Mouse (Mus musculus) neural tube, embryonic 11.5 days (tissue): ENCODE results near the gene Rhob. TPM values are rescaled to one million over a fixed set of nuclear protein-coding genes. Genes with fewer than 3 reads are reported as not detected.

ENCODE experiments used
- ATAC-seq: fragments of 200-750 bp; cut with Nextera tagmentation; 2 replicates; pipeline ENCODE4 v1.8.0; 2017; ENCODE audit warnings: moderate number of reproducible peaks, mild to moderate bottlenecking, moderate TSS enrichment, moderate library complexity; ENCODE audit not compliant: insufficient read depth, low FRiP score, low TSS enrichment
- DNase-seq: peaks from one replicate; pipeline ENCODE4 v3.0.0-alpha.2; 2015; ENCODE audit warnings: low spot score
- H3K27ac ChIP-seq: fragments of 300-500 bp; sonication (generic); 2 replicates; pipeline ENCODE4 v1.5.1; 2014; ENCODE audit warnings: low read depth, mild to moderate bottlenecking, low read length
- H3K27me3 ChIP-seq: fragments of 300-500 bp; sonication (generic); 2 replicates; pipeline ENCODE4 v1.6.1; 2014; ENCODE audit warnings: mild to moderate bottlenecking, low read length, mixed read lengths; ENCODE audit not compliant: control insufficient read depth, insufficient read depth
- H3K36me3 ChIP-seq: fragments of 300-500 bp; sonication (generic); 2 replicates; pipeline ENCODE4 v1.6.1; 2014; ENCODE audit warnings: mild to moderate bottlenecking, low read length, moderate library complexity, mixed read lengths; ENCODE audit not compliant: control insufficient read depth, insufficient read depth
- H3K4me1 ChIP-seq: fragments of 300-500 bp; sonication (generic); 2 replicates; pipeline ENCODE4 v1.6.1; 2014; ENCODE audit warnings: low read length, mixed read lengths; ENCODE audit not compliant: control insufficient read depth, insufficient read depth
- H3K4me2 ChIP-seq: fragments of 300-500 bp; sonication (generic); 2 replicates; pipeline ENCODE4 v1.6.1; 2014; ENCODE audit warnings: low read depth, mild to moderate bottlenecking, moderate library complexity
- H3K4me3 ChIP-seq: fragments of 300-500 bp; sonication (generic); 2 replicates; pipeline ENCODE4 v1.5.1; 2014; ENCODE audit warnings: low read depth, low read length
- H3K9ac ChIP-seq: fragments of 300-500 bp; sonication (generic); 2 replicates; pipeline ENCODE4 v1.6.1; 2014; ENCODE audit warnings: mild to moderate bottlenecking, low read length
- H3K9me3 ChIP-seq: fragments of 300-500 bp; sonication (generic); 2 replicates; pipeline ENCODE4 v1.6.1; 2016; ENCODE audit warnings: low read length; ENCODE audit not compliant: control insufficient read depth
- WGBS: fragments of 180-500 bp; shearing (Covaris S2); extraction: QIAGEN DNeasy Blood & Tissue Kit; methylation state at CpG from one replicate; pipeline ENCODE4 v1.1.7; 2014; 5-methylcytosine and 5-hydroxymethylcytosine counted together
- polyA plus RNA-seq: library from polyadenylated mRNA; unstranded; fragments of >200 nt; fragmentation: Nextera tagmentation; extraction: Ambion mirVana; gene quantifications from 2 replicates; pipeline ENCODE4 v1.2.1, GENCODE M21; 2014

Gene Rhob
- polyA plus RNA-seq, 1 experiment from 2014 or later = 93.1 TPM

GRCm38 (mm10) chr12:8535596-8535995 lies 35.8 kb upstream of the Rhob start:
- Histone ChIP-seq H3K27me3 (no peaks in the 10 kb centered on the region), H3K4me1 (no peaks in the 10 kb centered on the region), H3K27ac (no peak overlapping the region), H3K4me2 (no peak overlapping the region), H3K9ac (no peak overlapping the region), H3K36me3 (no peaks in the 10 kb centered on the region), H3K9me3 (no peaks in the 10 kb centered on the region), H3K4me3 (no peak overlapping the region)
- DNase-seq (no peak), ATAC-seq (no peak)
- WGBS = 85% methylated on average over 7 of the region's 7 CpGs

DNA sequence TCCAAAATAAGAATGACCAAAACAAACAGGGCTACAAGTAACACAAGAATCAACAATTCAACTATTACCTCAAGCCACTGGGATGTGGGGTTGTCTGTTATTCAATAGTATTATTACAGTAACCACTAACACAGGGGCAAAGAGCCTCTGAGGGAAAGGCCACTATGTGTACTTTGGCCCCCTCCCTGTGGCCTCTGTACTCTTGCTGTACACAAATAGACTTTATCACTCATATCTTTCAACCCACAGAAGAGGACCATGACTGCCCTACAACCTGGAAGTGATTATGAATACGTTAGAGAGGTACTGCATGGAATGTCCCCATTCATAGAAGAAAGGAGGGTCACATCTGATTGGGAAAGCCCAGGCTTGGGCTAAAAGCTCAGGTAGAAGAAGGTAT lies 35.1 kb upstream of the Rhob start:
- Histone ChIP-seq H3K27me3 (no peaks in the 10 kb centered on the region), H3K4me2 (no peak overlapping the region), H3K4me3 (no peak overlapping the region), H3K9ac (no peak overlapping the region), H3K4me1 (no peaks in the 10 kb centered on the region), H3K9me3 (no peaks in the 10 kb centered on the region), H3K27ac (no peak overlapping the region), H3K36me3 (no peaks in the 10 kb centered on the region)
- 90% methylated on average over 1 of the region's 1 CpGs for WGBS
- no peak for DNase-seq
- ATAC-seq = no peak

DNA sequence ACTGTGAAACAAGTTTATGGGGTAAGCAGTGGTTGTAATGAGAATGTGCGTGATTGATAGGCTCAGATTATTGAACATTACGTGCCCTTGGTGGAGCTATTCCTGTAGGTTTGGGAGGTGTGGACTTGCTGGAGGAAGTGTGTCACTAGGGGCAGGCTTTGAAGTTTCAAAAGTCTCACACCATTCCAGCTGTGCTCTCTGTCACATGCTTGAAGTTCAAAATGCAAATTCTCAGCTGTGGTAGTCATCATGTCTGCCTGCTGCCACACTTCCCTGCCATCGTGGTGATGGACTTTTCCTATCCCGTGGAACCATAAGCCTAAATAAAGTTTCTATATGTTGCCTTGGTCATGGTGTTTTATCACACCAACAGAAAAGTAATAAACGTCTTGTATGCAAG lies 28.0 kb upstream of the Rhob start:
- Histone ChIP-seq H3K9me3 (no peaks in the 10 kb centered on the region), H3K4me2 (no peak overlapping the region), H3K36me3 (no peaks in the 10 kb centered on the region), H3K4me3 (no peak overlapping the region), H3K27ac (no peak overlapping the region), H3K4me1 (no peaks in the 10 kb centered on the region), H3K9ac (no peak overlapping the region), H3K27me3 (no peaks in the 10 kb centered on the region)
- ATAC-seq = no peak
- WGBS = 70% methylated on average over 5 of the region's 5 CpGs
- no peak for DNase-seq

DNA sequence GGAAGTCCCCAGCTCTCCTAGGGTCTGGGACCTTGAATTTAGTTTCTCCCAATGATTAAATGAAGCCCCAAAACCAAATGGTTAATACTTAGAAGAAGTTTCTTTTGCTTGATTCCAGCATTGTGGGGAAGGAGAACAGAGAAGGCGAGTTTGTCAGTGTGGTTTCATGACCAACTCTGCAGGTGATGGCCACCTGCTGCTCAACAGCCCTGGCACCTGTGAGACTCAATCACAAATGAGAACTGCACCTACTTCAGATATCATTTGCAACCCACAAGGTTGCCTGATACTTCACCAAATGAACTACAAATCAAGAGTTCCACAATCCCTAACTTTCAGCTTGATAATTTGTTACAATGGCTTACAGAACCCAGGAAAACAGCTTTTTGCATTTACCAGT lies 27.4 kb upstream of the Rhob start:
- no peaks in the 10 kb centered on the region for H3K4me1 ChIP-seq
- H3K9me3 ChIP-seq = no peaks in the 10 kb centered on the region
- no peak overlapping the region for H3K4me3 ChIP-seq
- H3K36me3 ChIP-seq = no peaks in the 10 kb centered on the region
- 73% methylated on average over 1 of the region's 1 CpGs for WGBS
- no peak overlapping the region for H3K27ac ChIP-seq
- no peak for ATAC-seq
- no peaks in the 10 kb centered on the region for H3K27me3 ChIP-seq
- no peak overlapping the region for H3K4me2 ChIP-seq
- no peak for DNase-seq
- H3K9ac ChIP-seq = no peak overlapping the region

DNA sequence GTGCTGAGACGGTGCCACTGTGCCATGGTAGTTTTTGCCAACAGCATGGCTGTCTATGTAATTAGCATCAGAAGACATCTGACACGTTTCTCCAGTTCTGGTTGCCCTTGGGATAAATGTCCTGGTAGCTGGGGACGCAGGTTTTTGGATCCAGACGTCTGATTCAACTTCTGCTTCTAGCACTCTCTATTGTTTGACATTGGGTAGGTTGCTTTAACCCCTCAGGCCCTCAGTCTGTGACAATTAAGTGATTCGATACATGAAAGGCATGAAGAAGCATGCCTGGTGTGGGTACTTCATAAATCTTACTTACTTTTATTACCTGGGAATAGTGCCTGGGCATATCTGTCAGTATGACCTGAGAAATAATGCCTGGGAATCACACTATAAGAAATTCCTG lies 24.3 kb upstream of the Rhob start:
- Histone ChIP-seq H3K27ac (no peak overlapping the region), H3K9me3 (no peaks in the 10 kb centered on the region), H3K9ac (no peak overlapping the region), H3K27me3 (no peaks in the 10 kb centered on the region), H3K4me1 (no peaks in the 10 kb centered on the region), H3K4me3 (no peak overlapping the region), H3K4me2 (no peak overlapping the region), H3K36me3 (no peaks in the 10 kb centered on the region)
- whole genome bisulfite sequencing = 67% methylated on average over 5 of the region's 5 CpGs
- DNase-seq (no peak), ATAC-seq (no peak)

DNA sequence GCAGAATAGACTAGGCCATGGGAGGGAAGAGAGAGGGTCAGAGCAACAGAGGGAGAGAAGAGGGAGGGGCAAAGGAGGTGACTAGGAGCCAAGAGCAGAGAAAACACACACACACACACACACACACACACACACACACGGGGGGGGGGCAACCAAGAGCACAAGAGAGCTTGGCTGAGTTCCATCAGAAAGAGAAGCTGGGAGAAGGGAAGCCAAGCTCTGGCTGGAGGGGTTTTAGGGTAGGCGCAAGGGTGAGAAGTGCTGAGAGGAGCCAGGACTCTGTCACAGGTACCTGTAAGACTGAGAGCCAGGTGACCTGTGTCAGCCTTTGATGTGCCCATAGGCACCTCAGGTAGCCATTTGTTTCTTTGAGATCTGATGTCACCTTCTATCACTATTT lies 22.9 kb upstream of the Rhob start:
- ATAC-seq = no peak

GRCm38 (mm10) chr12:8521375-8522047 lies 21.7 kb upstream of the Rhob start:
- Histone ChIP-seq H3K36me3 (no peaks in the 10 kb centered on the region), H3K9ac (no peak overlapping the region), H3K4me1 (no peaks in the 10 kb centered on the region), H3K9me3 (no peaks in the 10 kb centered on the region), H3K27ac (no peak overlapping the region), H3K4me3 (no peak overlapping the region), H3K27me3 (no peaks in the 10 kb centered on the region), H3K4me2 (no peak overlapping the region)
- ATAC-seq (no peak), DNase-seq (no peak)
- WGBS = 64% methylated on average over 11 of the region's 12 CpGs

More for the DNA sequence above, 22.9 kb upstream of the Rhob start:
- H3K4me1 ChIP-seq = no peaks in the 10 kb centered on the region
- no peak overlapping the region for H3K4me3 ChIP-seq
- no peaks in the 10 kb centered on the region for H3K9me3 ChIP-seq
- 65% methylated on average over 2 of the region's 2 CpGs for WGBS
- no peak overlapping the region for H3K27ac ChIP-seq
- no peaks in the 10 kb centered on the region for H3K27me3 ChIP-seq
- H3K9ac ChIP-seq = no peak overlapping the region
- H3K36me3 ChIP-seq = no peaks in the 10 kb centered on the region
- no peak for DNase-seq
- no peak overlapping the region for H3K4me2 ChIP-seq

DNA sequence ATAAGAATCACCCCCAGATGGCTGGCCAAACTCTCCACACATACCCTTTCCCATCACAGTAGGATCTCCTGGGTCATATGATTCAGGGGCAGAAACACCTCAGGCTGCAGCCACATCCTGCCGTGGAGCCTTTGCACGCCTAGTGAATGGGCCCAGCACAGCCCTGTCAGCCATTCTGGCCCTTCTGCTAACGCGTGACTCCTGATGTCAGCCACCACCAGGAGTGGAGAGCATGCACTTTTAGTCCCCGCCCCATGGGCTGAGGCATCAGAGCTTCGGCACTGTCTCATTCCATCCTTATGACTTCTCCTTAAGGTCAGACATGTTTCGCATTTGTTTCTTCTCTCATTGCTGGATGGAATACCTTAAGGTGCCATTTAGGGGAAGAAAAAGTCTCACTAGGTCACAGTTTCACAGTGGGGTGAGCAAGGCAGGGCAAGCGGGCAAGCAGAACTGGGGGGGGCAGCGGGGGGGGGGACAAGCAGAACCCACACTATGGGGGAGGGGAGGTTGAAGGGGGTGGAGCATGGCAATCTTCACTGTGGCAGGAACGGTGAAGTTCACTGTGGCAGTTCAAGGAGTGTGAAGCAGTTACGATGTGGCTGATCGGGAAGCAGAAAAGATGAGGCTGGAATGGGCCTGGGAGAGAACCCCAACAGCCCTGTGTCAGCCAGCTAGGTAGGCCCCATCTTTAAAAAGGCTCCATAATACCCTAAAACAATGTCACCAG lies 19.8 kb upstream of the Rhob start:
- Histone ChIP-seq H3K27me3 (no peaks in the 10 kb centered on the region), H3K27ac (no peak overlapping the region), H3K4me3 (no peak overlapping the region), H3K4me2 (no peak overlapping the region), H3K9me3 (no peaks in the 10 kb centered on the region), H3K36me3 (no peaks in the 10 kb centered on the region), H3K4me1 (no peaks in the 10 kb centered on the region), H3K9ac (no peak overlapping the region)
- 62% methylated on average over 12 of the region's 12 CpGs for WGBS
- no peak for DNase-seq
- no peak for ATAC-seq
